Mouse (Mus musculus): ENCODE results near the gene Epm2aip1. TPM values are rescaled to one million over a fixed set of nuclear protein-coding genes. Genes with fewer than 3 reads are reported as not detected.

Epm2aip1 gene
- polyA plus RNA-seq, 1 experiment from 2014 or later, result 32.8 TPM

Other genes starting within 250 kb of the Epm2aip1 start
- 3.9 and 4.4 TPM in 2 replicates for gene Ccrl2, start 214.4 kb upstream of the Epm2aip1 start, polyA plus RNA-seq (2016; fragmentation: Nextera tagmentation; extraction: Ambion mirVana)
- 65.8 and 70.4 TPM in 2 replicates for gene Lrrfip2, start 154.3 kb upstream of the Epm2aip1 start, polyA plus RNA-seq (2016; fragmentation: Nextera tagmentation; extraction: Ambion mirVana)
- 39.3 and 44.0 TPM in 2 replicates for gene Mlh1, start 138 bp upstream of the Epm2aip1 start, polyA plus RNA-seq (2016; fragmentation: Nextera tagmentation; extraction: Ambion mirVana)
- 0.03 and 0.27 TPM in 2 replicates for gene Trank1, start 39.8 kb downstream of the Epm2aip1 start, polyA plus RNA-seq (2016; fragmentation: Nextera tagmentation; extraction: Ambion mirVana)
- gene Dclk3, start 167.2 kb downstream of the Epm2aip1 start, polyA plus RNA-seq (2016; fragmentation: Nextera tagmentation; extraction: Ambion mirVana), result 2.7 and 3.6 TPM in 2 replicates